ENCODE assay signal across 31 mouse cellular contexts in the genomic region with DNA sequence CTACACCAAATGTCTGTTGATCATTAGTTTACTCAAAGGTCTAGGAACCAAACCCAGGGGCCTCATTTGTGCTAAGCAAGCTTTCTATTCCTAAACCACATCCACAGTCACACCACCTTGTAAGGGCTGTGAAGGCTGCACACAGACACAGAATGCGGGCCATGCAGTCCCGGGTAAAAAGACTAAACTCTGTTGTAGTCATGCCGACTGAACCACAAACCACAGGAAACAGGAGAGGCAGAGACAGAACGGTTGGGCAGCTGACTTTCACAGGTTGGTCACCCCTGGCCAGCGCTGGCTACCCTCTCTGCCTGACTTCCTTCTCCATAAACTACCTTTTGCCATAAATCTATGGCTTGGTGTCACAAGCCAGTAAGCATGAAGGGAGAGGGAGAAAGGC. TPM values are rescaled to one million over a fixed set of nuclear protein-coding genes. Genes with fewer than 3 reads are reported as not detected.
A peak's percentile ranks its signal among the peaks of the same experiment; 100 is the strongest.
DNase-seq lines count a peak whose midpoint lies in the region; ATAC-seq and TF ChIP-seq lines count a peak whose summit lies in the region.
"Had no signal": no experiment of that assay in that cellular context is flagged by ENCODE, and none has a peak within 500 bp of the region (broad histone marks: within the 10 kb centered on the region; RNA-seq: fewer than 3 reads in every experiment).

No protein-coding gene starts in this region.

- WGBS in midbrain, embryonic 10.5 days: 83% methylated on average over 5 of the region's 5 CpGs

- peak overlapping the region; percentile 48 for H3K27ac ChIP-seq in layer of hippocampus, adult 2 months
- H3K27ac ChIP-seq in midbrain, embryonic 10.5 days (replicated peaks): no peak overlapping the region
- H3K27ac ChIP-seq: forebrain, embryonic 10.5 days; forebrain, embryonic 13.5 days; gastrocnemius, adult 2 months; heart, embryonic 15.5 days; hindbrain, embryonic 12.5 days; hindbrain, embryonic 15.5 days had no signal

- peak; percentile 41 for ATAC-seq in granulocyte monocyte progenitor cell, adult 5-6 weeks (replicated peaks; ENCODE audit: poor library complexity, severe bottlenecking)
- ATAC-seq: forebrain, embryonic 13.5 days; forebrain, embryonic 16.5 days; Patski had no signal

- DNase-seq in layer of hippocampus, adult 2 months (ENCODE audit: low spot score in 2 of 2): no peak
- DNase-seq in layer of hippocampus, adult 18-20 months (ENCODE audit: low spot score in 2 of 2): no peak
- DNase-seq in splenic B cell, adult 2 months (ENCODE audit: low read depth, low spot score): peak; percentile 18
- DNase-seq in frontal cortex, postnatal 25 days (ENCODE audit: low spot score in 2 of 2): no peak
- no peak for DNase-seq in midbrain, embryonic 10.5 days (ENCODE audit: low spot score)
- no peak for DNase-seq in urinary bladder, postnatal 25 days (ENCODE audit: low spot score)
- DNase-seq: adrenal gland, adult 2 months; adrenal gland, postnatal 14 days; cerebellum, adult 11-12 months; cerebellum, adult 8-10 months; cerebellum, postnatal 10 days; cerebellum, postnatal 36 days; gastrocnemius, adult 2 months; gastrocnemius, postnatal 14 days; heart, adult 18-20 months; heart, postnatal 10 days; heart, postnatal 4 days had no signal

- TF ChIP-seq CTCF in layer of hippocampus, adult 2 months (conservative IDR thresholded peaks at IDR 0.05): no peak

- H3K36me3 ChIP-seq in megakaryocyte, embryonic 14.5 days (replicated peaks; ENCODE audit: low read length): no peaks in the 10 kb centered on the region
- H3K36me3 ChIP-seq in splenic B cell, adult 2 months (ENCODE audit: control insufficient read depth, insufficient read depth, low read length, poor library complexity, severe bottlenecking): peaks cover 2% of the 10 kb centered on the region; the same call in 1 of the 2 replicates
- H3K36me3 ChIP-seq in midbrain, embryonic 10.5 days: peaks cover 6% of the 10 kb centered on the region; the same call in 1 of the 2 replicates
- H3K36me3 ChIP-seq: heart, embryonic 12.5 days; heart, embryonic 15.5 days; hindbrain, embryonic 15.5 days had no signal

- peaks cover 8% of the 10 kb centered on the region for H3K4me1 ChIP-seq in megakaryocyte, embryonic 14.5 days
- peaks cover 10% of the 10 kb centered on the region for H3K4me1 ChIP-seq in midbrain, embryonic 10.5 days
- H3K4me1 ChIP-seq: heart, embryonic 12.5 days; heart, embryonic 15.5 days had no signal

- no peaks in the 10 kb centered on the region for H3K9me3 ChIP-seq in megakaryocyte, embryonic 14.5 days
- no peaks in the 10 kb centered on the region for H3K9me3 ChIP-seq in midbrain, embryonic 10.5 days (replicated peaks)
- H3K9me3 ChIP-seq: forebrain, embryonic 10.5 days; forebrain, embryonic 13.5 days; G1E; heart, embryonic 12.5 days; heart, embryonic 15.5 days; hindbrain, embryonic 12.5 days; hindbrain, embryonic 15.5 days had no signal

- H3K27me3 ChIP-seq in megakaryocyte, embryonic 14.5 days (replicated peaks): peaks cover 44% of the 10 kb centered on the region
- no peaks in the 10 kb centered on the region for H3K27me3 ChIP-seq in splenic B cell, adult 2 months (ENCODE audit: control insufficient read depth, insufficient read depth, low read length, poor library complexity, severe bottlenecking)
- H3K27me3 ChIP-seq in midbrain, embryonic 10.5 days (ENCODE audit: low read depth, poor library complexity, severe bottlenecking): no peaks in the 10 kb centered on the region
- H3K27me3 ChIP-seq: CH12.LX; forebrain, embryonic 13.5 days; heart, embryonic 12.5 days; heart, embryonic 15.5 days; hindbrain, embryonic 12.5 days; hindbrain, embryonic 15.5 days; Patski had no signal

- H3K4me3 ChIP-seq in layer of hippocampus, adult 2 months: no peak overlapping the region
- peak overlapping the region; percentile 7 for H3K4me3 ChIP-seq in megakaryocyte, embryonic 14.5 days (replicated peaks)
- no peak overlapping the region for H3K4me3 ChIP-seq in midbrain, embryonic 10.5 days
- H3K4me3 ChIP-seq: forebrain, embryonic 10.5 days; forebrain, embryonic 13.5 days; gastrocnemius, adult 2 months; heart, embryonic 12.5 days; heart, embryonic 15.5 days; hindbrain, embryonic 12.5 days; hindbrain, embryonic 15.5 days had no signal

RNA-seq across cellular contexts. Expression of a gene that starts 23.6 kb away (rescaled TPM):
- 10 to 100 TPM; 85.0 to 95.0 TPM for total RNA-seq in layer of hippocampus, adult 2 months (2021)
- total RNA-seq in layer of hippocampus, adult 18-20 months (2021): 100 to 1,000 TPM in 1 of 2 experiments, 10 to 100 TPM in 1; 97.0 to 102 TPM
- total RNA-seq in granulocyte monocyte progenitor cell, adult 5-6 weeks (2014; fragmentation: Nextera tagmentation): 14.1 and 20.8 TPM in 2 replicates
- 12.2 and 14.2 TPM in 2 replicates for total RNA-seq in granulocyte monocyte progenitor cell, adult 5-6 weeks (2017)
- 17.6 and 21.8 TPM in 2 replicates for polyA plus RNA-seq in megakaryocyte, embryonic 14.5 days (2012; ENCODE audit: insufficient read depth, low replicate concordance)
- 10.1 and 10.8 TPM in 2 replicates for polyA plus RNA-seq in midbrain, embryonic 10.5 days (2016; fragmentation: Nextera tagmentation; extraction: Ambion mirVana)

RNA-seq across cellular contexts. Expression of a gene that starts 41.6 kb away (rescaled TPM):
- total RNA-seq in layer of hippocampus, adult 2 months (2021): 10 to 100 TPM; 32.0 to 33.3 TPM
- total RNA-seq in layer of hippocampus, adult 18-20 months (2021): 10 to 100 TPM; 35.3 to 37.9 TPM
- 45.8 and 48.1 TPM in 2 replicates for total RNA-seq in granulocyte monocyte progenitor cell, adult 5-6 weeks (2014; fragmentation: Nextera tagmentation)
- 77.6 and 80.8 TPM in 2 replicates for total RNA-seq in granulocyte monocyte progenitor cell, adult 5-6 weeks (2017)
- polyA plus RNA-seq in megakaryocyte, embryonic 14.5 days (2012; ENCODE audit: insufficient read depth, low replicate concordance): 4.6 and 10.5 TPM in 2 replicates
- polyA plus RNA-seq in midbrain, embryonic 10.5 days (2016; fragmentation: Nextera tagmentation; extraction: Ambion mirVana): 70.5 and 70.7 TPM in 2 replicates

RNA-seq across cellular contexts. Expression of a gene that starts 44.9 kb away (rescaled TPM):
- 1 to 10 TPM; 1.4 to 1.7 TPM for total RNA-seq in layer of hippocampus, adult 2 months (2021)
- 1 to 10 TPM; 1.0 to 1.1 TPM for total RNA-seq in layer of hippocampus, adult 18-20 months (2021)
- 0.54 and 1.0 TPM in 2 replicates for total RNA-seq in granulocyte monocyte progenitor cell, adult 5-6 weeks (2014; fragmentation: Nextera tagmentation)
- total RNA-seq in granulocyte monocyte progenitor cell, adult 5-6 weeks (2017): 0.15 and 0.17 TPM in 2 replicates
- 0.04 TPM in 1 of 2 replicates, not detected in the other for polyA plus RNA-seq in megakaryocyte, embryonic 14.5 days (2012; ENCODE audit: insufficient read depth, low replicate concordance)
- polyA plus RNA-seq in midbrain, embryonic 10.5 days (2016; fragmentation: Nextera tagmentation; extraction: Ambion mirVana): 0.96 and 1.1 TPM in 2 replicates

RNA-seq across cellular contexts. Expression of a gene that starts 52.2 kb away (rescaled TPM):
- not detected for total RNA-seq in layer of hippocampus, adult 2 months (2021)
- under 1 TPM in 1 of 2 experiments, not detected in 1; 0.40 TPM for total RNA-seq in layer of hippocampus, adult 18-20 months (2021)
- total RNA-seq in granulocyte monocyte progenitor cell, adult 5-6 weeks (2014; fragmentation: Nextera tagmentation): not detected in 2 replicates
- not detected in 2 replicates for total RNA-seq in granulocyte monocyte progenitor cell, adult 5-6 weeks (2017)
- polyA plus RNA-seq in megakaryocyte, embryonic 14.5 days (2012; ENCODE audit: insufficient read depth, low replicate concordance): not detected in 2 replicates
- 0.16 TPM in 1 of 2 replicates, not detected in the other for polyA plus RNA-seq in midbrain, embryonic 10.5 days (2016; fragmentation: Nextera tagmentation; extraction: Ambion mirVana)
- total RNA-seq: adrenal gland, adult 2 months; adrenal gland, postnatal 14 days; CH12.LX; G1E; gastrocnemius, adult 2 months; gastrocnemius, postnatal 14 days; gastrocnemius, postnatal 4 days; heart, adult 18-20 months; heart, postnatal 10 days; heart, postnatal 4 days had no signal
- polyA plus RNA-seq: adrenal gland, adult 2 months; embryonic facial prominence, embryonic 11.5 days; forebrain, embryonic 10.5 days; G1E; heart, embryonic 12.5 days; Patski had no signal
